Mouse (Mus musculus) erythroblast, embryonic 14.5 days (primary cell): Measurements from ENCODE around the gene Gm10354.
"Not testable (repeated sequence)": the region's sequence is repeated elsewhere in the genome, so short reads cannot be mapped to it uniquely, and the experiment has no call there.

Experiments used
- GATA1 ChIP-seq: IDR thresholded peaks from 2 replicates; pipeline ENCODE4 v1.6.1; 2012; ENCODE audit warnings: low read length, inconsistent platforms, mixed read lengths
- TAL1 ChIP-seq: IDR thresholded peaks from 3 replicates; pipeline ENCODE4 v1.6.1; 2012; ENCODE audit warnings: low read length, inconsistent platforms, mixed read lengths

DNA sequence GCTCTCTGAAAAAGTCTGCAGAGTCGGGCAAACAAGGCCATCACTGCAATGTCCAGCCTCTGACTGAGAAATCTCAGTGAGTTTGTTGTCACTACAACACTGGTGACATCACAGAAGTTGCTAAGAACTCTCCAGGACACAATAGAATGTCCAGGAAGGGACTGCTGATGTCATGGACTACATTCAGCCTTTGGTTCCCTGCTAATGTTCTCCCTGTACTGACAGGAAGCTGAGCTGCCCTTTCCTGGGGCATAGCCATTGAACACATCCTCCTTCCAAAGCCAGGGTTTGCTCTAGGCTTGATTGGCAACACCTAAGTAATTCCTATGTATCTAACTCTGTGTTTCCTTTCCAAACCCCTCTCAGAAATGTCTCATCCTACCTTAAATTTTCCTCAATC, at the start of gene Gm10354:
- not testable (repeated sequence) for TF ChIP-seq GATA1, TAL1
